Mouse (Mus musculus) testis, adult 2 months (tissue): Measurements from ENCODE around the gene Abca7. TPM values are rescaled to one million over a fixed set of nuclear protein-coding genes. Genes with fewer than 3 reads are reported as not detected.
A peak's percentile ranks its signal among the peaks of the same experiment; 100 is the strongest.

ENCODE experiments used
- H3K27ac ChIP-seq: fragments of 200-500 bp; 2 replicates; pipeline ENCODE4 v1.5.1; 2012; ENCODE audit warnings: low read depth, low read length; ENCODE audit not compliant: control insufficient read depth, insufficient read depth
- H3K27me3 ChIP-seq: fragments of 200-500 bp; 2 replicates; pipeline ENCODE4 v1.6.1; 2012; ENCODE audit warnings: mild to moderate bottlenecking, low read length, moderate library complexity; ENCODE audit not compliant: control insufficient read depth, insufficient read depth
- H3K36me3 ChIP-seq: fragments of 200-500 bp; 2 replicates; pipeline ENCODE4 v1.6.1; 2012; ENCODE audit warnings: mild to moderate bottlenecking, low read length; ENCODE audit not compliant: control insufficient read depth, insufficient read depth
- H3K4me1 ChIP-seq: fragments of 200-500 bp; 2 replicates; pipeline ENCODE4 v1.6.1; 2012; ENCODE audit warnings: low read length; ENCODE audit not compliant: control insufficient read depth, insufficient read depth
- H3K4me3 ChIP-seq: fragments of 200-500 bp; 2 replicates; pipeline ENCODE4 v1.5.1; 2012; ENCODE audit warnings: low read depth, mild to moderate bottlenecking, low read length, moderate library complexity, mixed read lengths; ENCODE audit not compliant: control insufficient read depth
- CTCF ChIP-seq: fragments of 200-500 bp; IDR thresholded peaks from 2 replicates; pipeline ENCODE4 v1.5.1; 2012; ENCODE audit warnings: low read depth, mild to moderate bottlenecking, inconsistent platforms, low read length, moderate library complexity; ENCODE audit not compliant: control insufficient read depth, insufficient read depth, insufficient replicate concordance
- POLR2A ChIP-seq: fragments of 200-500 bp; IDR thresholded peaks from 2 replicates; pipeline ENCODE4 v1.6.1; 2012; ENCODE audit warnings: low read depth, mild to moderate bottlenecking, inconsistent platforms, low read length, moderate library complexity; ENCODE audit not compliant: control insufficient read depth
- polyA plus RNA-seq: library from polyadenylated mRNA; depleted of rRNA; stranded (reverse); fragments of >200 nt; gene quantifications from 2 replicates; pipeline ENCODE4 v1.2.3, GENCODE M21; 2012

Abca7 gene
- polyA plus RNA-seq, 1 experiment, result 2.2 TPM

DNA sequence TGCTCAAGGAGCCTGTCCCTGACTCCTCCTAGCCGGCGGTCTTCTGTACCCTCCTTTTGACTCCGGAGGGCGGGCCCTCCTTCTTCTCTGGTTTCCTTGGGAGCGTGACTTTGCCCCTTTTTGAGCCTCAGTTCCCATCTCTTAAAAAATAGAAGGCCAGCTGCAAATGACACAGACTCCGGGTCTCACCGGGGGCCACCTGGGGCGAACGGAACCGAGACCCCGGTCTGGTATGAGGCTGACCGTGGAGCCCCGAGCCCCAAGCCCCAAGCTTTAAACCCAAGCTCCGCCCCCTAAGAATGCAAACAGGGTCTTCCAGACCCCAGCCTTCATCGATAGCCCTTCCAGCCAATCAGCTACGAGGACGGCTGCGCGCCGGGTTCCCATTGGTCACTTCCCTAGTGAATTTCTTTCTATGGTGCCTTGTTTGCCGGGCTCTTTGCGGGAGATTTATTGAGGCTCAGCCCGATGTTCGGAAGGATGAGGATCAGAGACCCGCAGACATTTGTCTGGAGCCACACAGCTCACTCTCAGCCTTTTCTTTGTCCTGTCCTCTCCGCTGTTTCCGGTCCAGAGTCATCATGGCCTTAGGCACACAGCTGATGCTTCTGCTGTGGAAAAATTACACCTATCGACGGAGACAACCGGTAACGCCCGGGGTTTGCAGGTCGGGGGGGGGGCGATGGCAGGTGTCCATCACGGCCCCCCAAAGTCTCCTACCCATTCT lies 903 bp downstream of the Abca7 start:
- Histone ChIP-seq H3K27me3 (no peaks in the 10 kb centered on the region), H3K27ac (no peak overlapping the region)

DNA sequence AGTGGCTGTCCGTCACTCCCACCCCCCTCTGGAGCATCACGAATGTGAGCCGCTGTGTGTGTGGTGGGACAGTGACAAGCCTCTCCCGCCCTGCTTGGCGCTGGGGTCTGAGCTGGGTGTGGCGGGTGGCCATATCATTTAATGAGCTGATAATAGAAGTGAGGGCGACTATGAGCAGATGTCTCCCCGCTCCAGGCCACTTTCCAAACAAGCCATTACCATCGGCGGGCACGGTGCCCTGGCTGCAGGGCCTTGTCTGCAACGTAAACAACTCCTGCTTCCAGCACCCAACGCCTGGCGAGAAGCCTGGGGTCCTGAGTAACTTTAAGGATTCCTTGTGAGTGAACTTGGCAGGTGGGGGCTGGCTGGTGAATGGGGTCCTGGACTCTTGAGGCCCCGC lies 1.5 kb downstream of the Abca7 start:
- Histone ChIP-seq H3K4me1 (peaks cover 26% of the 10 kb centered on the region), H3K27me3 (no peaks in the 10 kb centered on the region), H3K36me3 (no peaks in the 10 kb centered on the region), H3K27ac (no peak overlapping the region), H3K4me3 (peak overlapping the region; percentile 48)
- TF ChIP-seq POLR2A (no peak), CTCF (no peak)

More for the DNA sequence above, 903 bp downstream of the Abca7 start:
- H3K4me1 ChIP-seq, result peaks cover 26% of the 10 kb centered on the region
- no peaks in the 10 kb centered on the region for H3K36me3 ChIP-seq
- peak overlapping the region; percentile 91 for H3K4me3 ChIP-seq
- no peak for TF ChIP-seq POLR2A
- TF ChIP-seq CTCF, result no peak

DNA sequence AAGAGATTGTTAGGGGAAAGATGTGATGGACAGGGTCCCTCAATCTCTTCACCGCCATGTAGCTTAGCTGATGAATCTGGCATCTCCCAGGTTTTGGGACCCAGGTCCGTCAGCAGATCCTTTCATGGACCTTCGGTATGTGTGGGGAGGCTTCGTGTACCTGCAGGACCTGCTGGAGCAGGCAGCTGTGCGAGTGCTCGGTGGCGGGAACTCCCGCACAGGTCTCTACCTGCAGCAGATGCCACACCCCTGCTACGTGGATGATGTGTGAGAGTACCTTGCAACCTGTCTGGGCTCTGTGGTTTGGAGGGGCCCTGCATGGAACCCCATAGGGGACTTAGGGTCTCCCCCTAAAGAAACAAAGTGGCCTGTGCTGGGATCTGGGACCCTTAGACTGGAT lies 5.7 kb downstream of the Abca7 start:
- TF ChIP-seq CTCF (no peak), POLR2A (no peak)
- Histone ChIP-seq H3K4me1 (peaks cover 21% of the 10 kb centered on the region), H3K36me3 (no peaks in the 10 kb centered on the region), H3K4me3 (no peak overlapping the region), H3K27me3 (no peaks in the 10 kb centered on the region), H3K27ac (no peak overlapping the region)

DNA sequence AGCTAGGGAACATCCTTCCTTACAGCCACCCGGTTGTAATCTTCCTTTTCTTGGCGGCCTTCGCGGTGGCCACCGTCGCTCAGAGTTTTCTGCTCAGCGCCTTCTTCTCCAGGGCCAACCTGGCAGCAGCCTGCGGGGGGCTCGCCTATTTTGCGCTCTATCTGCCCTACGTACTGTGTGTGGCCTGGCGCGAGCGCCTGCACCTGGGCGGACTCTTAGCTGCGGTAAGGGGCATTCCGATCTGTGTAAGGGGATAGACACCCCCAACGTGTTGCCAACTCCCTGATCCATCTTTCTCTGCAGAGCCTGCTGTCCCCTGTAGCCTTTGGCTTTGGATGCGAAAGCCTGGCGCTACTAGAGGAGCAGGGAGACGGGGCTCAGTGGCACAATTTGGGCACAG lies 6.5 kb downstream of the Abca7 start:
- no peaks in the 10 kb centered on the region for H3K36me3 ChIP-seq
- H3K4me1 ChIP-seq, result peaks cover 13% of the 10 kb centered on the region
- H3K27me3 ChIP-seq, result no peaks in the 10 kb centered on the region
- no peak overlapping the region for H3K27ac ChIP-seq
- no peak overlapping the region for H3K4me3 ChIP-seq
- TF ChIP-seq POLR2A, result no peak
- TF ChIP-seq CTCF, result no peak

GRCm38 (mm10) chr10:80003374-80004232 lies 7.3 kb downstream of the Abca7 start:
- Histone ChIP-seq H3K27me3 (no peaks in the 10 kb centered on the region), H3K27ac (no peak overlapping the region)

GRCm38 (mm10) chr10:80004233-80004705 lies 8.0 kb downstream of the Abca7 start:
- Histone ChIP-seq H3K27me3 (no peaks in the 10 kb centered on the region), H3K4me3 (no peak overlapping the region), H3K36me3 (no peaks in the 10 kb centered on the region), H3K27ac (no peak overlapping the region), H3K4me1 (peaks cover 7% of the 10 kb centered on the region)
- TF ChIP-seq POLR2A (no peak), CTCF (no peak)

More at GRCm38 (mm10) chr10:80003374-80004232, 7.3 kb downstream of the Abca7 start:
- TF ChIP-seq POLR2A, result no peak
- TF ChIP-seq CTCF, result no peak
- Histone ChIP-seq H3K36me3 (no peaks in the 10 kb centered on the region), H3K4me1 (peaks cover 7% of the 10 kb centered on the region), H3K4me3 (no peak overlapping the region)

DNA sequence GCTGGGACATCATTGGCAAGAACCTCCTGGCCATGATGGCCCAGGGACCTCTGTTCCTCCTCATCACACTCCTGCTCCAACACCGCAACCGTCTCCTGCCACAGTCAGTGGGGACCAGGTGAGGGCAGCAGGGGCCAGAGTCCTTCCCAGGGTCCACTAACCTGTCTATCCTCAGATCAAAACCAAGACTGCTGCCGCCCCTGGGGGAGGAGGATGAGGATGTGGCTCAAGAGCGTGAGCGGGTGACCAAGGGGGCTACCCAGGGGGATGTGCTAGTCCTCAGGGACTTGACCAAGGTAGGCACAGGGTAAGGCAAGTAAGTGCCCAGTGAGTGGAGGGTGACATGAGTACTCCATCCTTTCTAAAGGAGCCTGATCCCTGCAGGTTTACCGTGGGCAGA lies 15.4 kb downstream of the Abca7 start:
- H3K27me3 ChIP-seq, result no peaks in the 10 kb centered on the region
- H3K4me3 ChIP-seq, result no peak overlapping the region
- TF ChIP-seq CTCF (no peak), POLR2A (no peak)
- H3K27ac ChIP-seq, result no peak overlapping the region
- H3K36me3 ChIP-seq, result no peaks in the 10 kb centered on the region
- no peaks in the 10 kb centered on the region for H3K4me1 ChIP-seq
